In genomic region chrX:50842046-50842445, GRCm38 (mm10) we compare ENCODE assay signal across 8 mouse cellular contexts. TPM values are rescaled to one million over a fixed set of nuclear protein-coding genes. Genes with fewer than 3 reads are reported as not detected.
DNase-seq lines count a peak whose midpoint lies in the region; ATAC-seq and TF ChIP-seq lines count a peak whose summit lies in the region.

No protein-coding gene starts in this region.

- WGBS in spleen, adult 2 months = 32% methylated on average over 9 of the region's 9 CpGs
- WGBS in forebrain, embryonic 12.5 days = 50% methylated on average over 9 of the region's 9 CpGs
- whole genome bisulfite sequencing in liver, embryonic 15.5 days (ENCODE audit: insufficient replicate concordance) = 22% methylated on average over 9 of the region's 9 CpGs

- H3K9ac ChIP-seq in forebrain, embryonic 12.5 days = no peak overlapping the region
- H3K9ac ChIP-seq in liver, embryonic 15.5 days = peak overlapping the region; percentile 59; the same call in 1 of the 2 replicates

- H3K27ac ChIP-seq in spleen, adult 2 months (ENCODE audit: insufficient read depth, low read length) = peak overlapping the region; percentile 84; the same call in 1 of the 2 replicates
- no peak overlapping the region for H3K27ac ChIP-seq in forebrain, embryonic 12.5 days
- no peak overlapping the region for H3K27ac ChIP-seq in liver, embryonic 15.5 days (replicated peaks)

- intact Hi-C loops in gastrocnemius, postnatal 14 days (cut with DNase I; ENCODE audit: low total_unique reads) = no loop called here

- H3K36me3 ChIP-seq in spleen, adult 2 months (ENCODE audit: control insufficient read depth, insufficient read depth, low read length) = no peaks in the 10 kb centered on the region
- no peaks in the 10 kb centered on the region for H3K36me3 ChIP-seq in forebrain, embryonic 12.5 days (replicated peaks)
- H3K36me3 ChIP-seq in liver, embryonic 15.5 days (replicated peaks) = no peaks in the 10 kb centered on the region

- no peak for ATAC-seq in forebrain, embryonic 12.5 days (ENCODE audit: low FRiP score)
- ATAC-seq in liver, embryonic 15.5 days (ENCODE audit: insufficient read depth) = no peak

- H3K4me2 ChIP-seq in forebrain, embryonic 12.5 days = peak overlapping the region; percentile 71
- peak overlapping the region; percentile 75 for H3K4me2 ChIP-seq in liver, embryonic 15.5 days

- peak overlapping the region; percentile 97 for H3K4me3 ChIP-seq in spleen, adult 2 months (ENCODE audit: extremely low read depth, insufficient read depth, insufficient read length)
- peak overlapping the region; percentile 47 for H3K4me3 ChIP-seq in forebrain, embryonic 12.5 days (replicated peaks)
- H3K4me3 ChIP-seq in liver, embryonic 15.5 days (replicated peaks) = peak overlapping the region; percentile 62

- TF ChIP-seq POLR2A in spleen, adult 2 months (IDR thresholded peaks at IDR 0.05; ENCODE audit: low read depth, low read length) = no peak

- H3K27me3 ChIP-seq in spleen, adult 2 months (ENCODE audit: control insufficient read depth, insufficient read depth, low read length) = no peaks in the 10 kb centered on the region
- peaks cover 20% of the 10 kb centered on the region; the same call in 1 of the 2 replicates for H3K27me3 ChIP-seq in forebrain, embryonic 12.5 days
- no peaks in the 10 kb centered on the region for H3K27me3 ChIP-seq in liver, embryonic 15.5 days

- no peak for TF ChIP-seq CTCF in spleen, adult 2 months (IDR thresholded peaks at IDR 0.05; ENCODE audit: extremely low read depth, insufficient read depth, insufficient read length, insufficient replicate concordance)

- no peaks in the 10 kb centered on the region for H3K9me3 ChIP-seq in forebrain, embryonic 12.5 days
- no peaks in the 10 kb centered on the region for H3K9me3 ChIP-seq in liver, embryonic 15.5 days (replicated peaks)

- no peaks in the 10 kb centered on the region; the same call in 1 of the 2 replicates for H3K4me1 ChIP-seq in spleen, adult 2 months (ENCODE audit: control insufficient read depth, insufficient read depth, insufficient read length)
- H3K4me1 ChIP-seq in forebrain, embryonic 12.5 days = no peaks in the 10 kb centered on the region
- H3K4me1 ChIP-seq in liver, embryonic 15.5 days (replicated peaks) = no peaks in the 10 kb centered on the region; the same call in 1 of the 2 replicates

- DNase-seq in spleen, adult 2 months (ENCODE audit: low read depth in 1 of 2, low spot score in 2 of 2) = peak in 1 of 2 experiments; percentile 12
- no peak for DNase-seq in spleen, postnatal 14 days (ENCODE audit: low spot score in 2 of 2)
- peak; percentile 59 for DNase-seq in thymus, postnatal 14 days
- DNase-seq in right cerebral cortex, postnatal 14 days = no peak
- no peak for DNase-seq in adrenal gland, adult 18-20 months (ENCODE audit: low spot score in 2 of 2)
- no peak for DNase-seq in gastrocnemius, postnatal 14 days

RNA-seq across cellular contexts. Expression of gene Stk26, which starts 1.2 kb away (rescaled TPM):
- polyA plus RNA-seq in spleen, adult 2 months (2012; rRNA removed) = 7.1 and 10.1 TPM in 2 replicates
- polyA plus RNA-seq in forebrain, embryonic 12.5 days (2016; fragmentation: Nextera tagmentation; extraction: Ambion mirVana) = 2.4 and 2.6 TPM in 2 replicates
- polyA plus RNA-seq in liver, embryonic 15.5 days (2015; fragmentation: Nextera tagmentation; extraction: Ambion mirVana) = 3.2 and 4.0 TPM in 2 replicates
- 1 to 10 TPM; 1.9 to 4.1 TPM for total RNA-seq in adrenal gland, adult 18-20 months (2021)
- total RNA-seq in gastrocnemius, postnatal 14 days (2021) = 1 to 10 TPM; 2.3 to 2.7 TPM

Comparison
In these comparisons a context has a peak if more than half of its experiments do, and no peak if none do; other contexts are left out.
1. H3K4me3 ChIP-seq: peak in every context shown above with its lines; median percentile 97 in spleen, adult 2 months; 62 in liver, embryonic 15.5 days; 47 in forebrain, embryonic 12.5 days.